ENCODE assay signal across 8 mouse cellular contexts in genomic region chr5:117358248-117358630, GRCm38 (mm10). TPM values are rescaled to one million over a fixed set of nuclear protein-coding genes. Genes with fewer than 3 reads are reported as not detected.
A peak's percentile ranks its signal among the peaks of the same experiment; 100 is the strongest.
DNase-seq lines count a peak whose midpoint lies in the region; ATAC-seq and TF ChIP-seq lines count a peak whose summit lies in the region.

No protein-coding gene starts in this region.

- 11% methylated on average over 6 of the region's 6 CpGs for WGBS in lung, embryonic 14.5 days
- 11% methylated on average over 6 of the region's 6 CpGs for WGBS in intestine, embryonic 14.5 days
- WGBS in neural tube, embryonic 15.5 days, result 2% methylated on average over 6 of the region's 6 CpGs

- H3K36me3 ChIP-seq in lung, embryonic 14.5 days (ENCODE audit: insufficient read depth), result 0 out of 2 replicates have a peak, but pooled peaks cover 2% of the 10 kb centered on the region
- no peaks in the 10 kb centered on the region for H3K36me3 ChIP-seq in intestine, embryonic 14.5 days (ENCODE audit: control insufficient read depth, insufficient read depth, low read length)
- 0 out of 2 replicates have a peak, but pooled peaks cover under 1% of the 10 kb centered on the region for H3K36me3 ChIP-seq in neural tube, embryonic 15.5 days

- no peaks in the 10 kb centered on the region for H3K27me3 ChIP-seq in lung, embryonic 14.5 days (ENCODE audit: insufficient read depth, low read length)
- H3K27me3 ChIP-seq in intestine, embryonic 14.5 days (replicated peaks; ENCODE audit: control insufficient read depth, insufficient read depth, low read length), result no peaks in the 10 kb centered on the region
- no peaks in the 10 kb centered on the region for H3K27me3 ChIP-seq in neural tube, embryonic 15.5 days (replicated peaks)

- H3K27ac ChIP-seq in lung, embryonic 14.5 days (ENCODE audit: low read depth), result peak overlapping the region; percentile 94; the same call in 1 of the 2 replicates
- H3K27ac ChIP-seq in intestine, embryonic 14.5 days (ENCODE audit: low read depth), result peak overlapping the region; percentile 85
- H3K27ac ChIP-seq in neural tube, embryonic 15.5 days (replicated peaks), result peak overlapping the region; percentile 92

- DNase-seq in lung, embryonic 14.5 days, result no peak
- no peak for DNase-seq in lung, postnatal 14 days
- peak; percentile 70 for DNase-seq in brain, adult 2 months (ENCODE audit: low read depth, low spot score)
- DNase-seq in intestine, embryonic 14.5 days (ENCODE audit: low spot score), result no peak
- no peak for DNase-seq in B cell, adult 2 months
- DNase-seq in adrenal gland, adult 8-10 months, result no peak

- H3K4me3 ChIP-seq in lung, embryonic 14.5 days (ENCODE audit: low read depth, low read length), result peak overlapping the region; percentile 92
- H3K4me3 ChIP-seq in intestine, embryonic 14.5 days (ENCODE audit: low read depth, low read length), result peak overlapping the region; percentile 95
- peak overlapping the region; percentile 92 for H3K4me3 ChIP-seq in neural tube, embryonic 15.5 days (replicated peaks)

- H3K9ac ChIP-seq in lung, embryonic 14.5 days, result peak overlapping the region; percentile 93
- peak overlapping the region; percentile 84 for H3K9ac ChIP-seq in intestine, embryonic 14.5 days (ENCODE audit: low read length)
- peak overlapping the region; percentile 96 for H3K9ac ChIP-seq in neural tube, embryonic 15.5 days (replicated peaks)

- H3K9me3 ChIP-seq in lung, embryonic 14.5 days (ENCODE audit: low read depth, low read length), result no peaks in the 10 kb centered on the region
- H3K9me3 ChIP-seq in intestine, embryonic 14.5 days (ENCODE audit: control insufficient read depth, low read length), result no peaks in the 10 kb centered on the region
- H3K9me3 ChIP-seq in neural tube, embryonic 15.5 days (replicated peaks), result no peaks in the 10 kb centered on the region

- no peak for ATAC-seq in lung, embryonic 14.5 days (ENCODE audit: insufficient read depth)
- no peak for ATAC-seq in intestine, embryonic 14.5 days (replicated peaks; ENCODE audit: low FRiP score, low TSS enrichment, low read depth)
- ATAC-seq in neural tube, embryonic 15.5 days (ENCODE audit: low FRiP score), result no peak
- no peak for ATAC-seq in granulocyte monocyte progenitor cell, adult 5-6 weeks (replicated peaks; ENCODE audit: poor library complexity, severe bottlenecking)

- H3K4me1 ChIP-seq in lung, embryonic 14.5 days (ENCODE audit: insufficient read depth), result peaks cover 30% of the 10 kb centered on the region
- H3K4me1 ChIP-seq in intestine, embryonic 14.5 days (replicated peaks; ENCODE audit: control insufficient read depth, insufficient read depth, low read length), result peaks cover 45% of the 10 kb centered on the region
- H3K4me1 ChIP-seq in neural tube, embryonic 15.5 days, result peaks cover 62% of the 10 kb centered on the region

- TF ChIP-seq CTCF in lung, embryonic 14.5 days (IDR thresholded peaks at IDR 0.05; ENCODE audit: low read depth), result no peak

- peak overlapping the region; percentile 87 for H3K4me2 ChIP-seq in lung, embryonic 14.5 days
- peak overlapping the region; percentile 91 for H3K4me2 ChIP-seq in intestine, embryonic 14.5 days (ENCODE audit: low read length)
- H3K4me2 ChIP-seq in neural tube, embryonic 15.5 days, result peak overlapping the region; percentile 93

RNA-seq across cellular contexts. Expression of gene Wsb2, which starts 1.1 kb away (rescaled TPM):
- polyA plus RNA-seq in lung, embryonic 14.5 days (2014; fragmentation: Nextera tagmentation; extraction: Ambion mirVana), result 67.1 and 70.9 TPM in 2 replicates
- polyA plus RNA-seq in intestine, embryonic 14.5 days (2014; fragmentation: Nextera tagmentation; extraction: Ambion mirVana), result 63.9 and 70.3 TPM in 2 replicates
- polyA plus RNA-seq in neural tube, embryonic 15.5 days (2015; fragmentation: Nextera tagmentation; extraction: Ambion mirVana), result 255 and 299 TPM in 2 replicates
- total RNA-seq in granulocyte monocyte progenitor cell, adult 5-6 weeks (2014; fragmentation: Nextera tagmentation), result 12.4 and 13.1 TPM in 2 replicates
- total RNA-seq in granulocyte monocyte progenitor cell, adult 5-6 weeks (2017), result 7.4 and 15.2 TPM in 2 replicates
- total RNA-seq in adrenal gland, adult 8-10 months (2022), result 100 to 1,000 TPM; 138 to 152 (median 146) TPM

RNA-seq across cellular contexts. Expression of gene Rfc5, which starts 30.6 kb away (rescaled TPM):
- polyA plus RNA-seq in lung, embryonic 14.5 days (2014; fragmentation: Nextera tagmentation; extraction: Ambion mirVana), result 127 and 145 TPM in 2 replicates
- 106 and 113 TPM in 2 replicates for polyA plus RNA-seq in intestine, embryonic 14.5 days (2014; fragmentation: Nextera tagmentation; extraction: Ambion mirVana)
- polyA plus RNA-seq in neural tube, embryonic 15.5 days (2015; fragmentation: Nextera tagmentation; extraction: Ambion mirVana), result 24.8 and 41.8 TPM in 2 replicates
- 56.5 and 65.6 TPM in 2 replicates for total RNA-seq in granulocyte monocyte progenitor cell, adult 5-6 weeks (2014; fragmentation: Nextera tagmentation)
- total RNA-seq in granulocyte monocyte progenitor cell, adult 5-6 weeks (2017), result 57.2 and 65.2 TPM in 2 replicates
- total RNA-seq in adrenal gland, adult 8-10 months (2022), result 10 to 100 TPM in 2 of 4 experiments, 1 to 10 TPM in 2; 8.8 to 12.1 (median 9.8) TPM

RNA-seq across cellular contexts. Expression of gene Vsig10, which starts 39.4 kb away (rescaled TPM):
- 6.8 and 7.0 TPM in 2 replicates for polyA plus RNA-seq in lung, embryonic 14.5 days (2014; fragmentation: Nextera tagmentation; extraction: Ambion mirVana)
- 10.0 and 10.9 TPM in 2 replicates for polyA plus RNA-seq in intestine, embryonic 14.5 days (2014; fragmentation: Nextera tagmentation; extraction: Ambion mirVana)
- 1.8 and 2.5 TPM in 2 replicates for polyA plus RNA-seq in neural tube, embryonic 15.5 days (2015; fragmentation: Nextera tagmentation; extraction: Ambion mirVana)
- total RNA-seq in granulocyte monocyte progenitor cell, adult 5-6 weeks (2014; fragmentation: Nextera tagmentation), result 0.92 and 2.9 TPM in 2 replicates
- 0.56 and 1.5 TPM in 2 replicates for total RNA-seq in granulocyte monocyte progenitor cell, adult 5-6 weeks (2017)
- 10 to 100 TPM; 22.2 to 64.9 (median 42.7) TPM for total RNA-seq in adrenal gland, adult 8-10 months (2022)

RNA-seq across cellular contexts. Expression of gene Ksr2, which starts 55.6 kb away (rescaled TPM):
- polyA plus RNA-seq in lung, embryonic 14.5 days (2014; fragmentation: Nextera tagmentation; extraction: Ambion mirVana), result 0.36 and 0.39 TPM in 2 replicates
- 0.75 and 0.84 TPM in 2 replicates for polyA plus RNA-seq in intestine, embryonic 14.5 days (2014; fragmentation: Nextera tagmentation; extraction: Ambion mirVana)
- polyA plus RNA-seq in neural tube, embryonic 15.5 days (2015; fragmentation: Nextera tagmentation; extraction: Ambion mirVana), result 6.4 and 7.4 TPM in 2 replicates
- total RNA-seq in granulocyte monocyte progenitor cell, adult 5-6 weeks (2014; fragmentation: Nextera tagmentation), result 0.49 and 2.0 TPM in 2 replicates
- 0.09 and 0.21 TPM in 2 replicates for total RNA-seq in granulocyte monocyte progenitor cell, adult 5-6 weeks (2017)
- total RNA-seq in adrenal gland, adult 8-10 months (2022), result 1 to 10 TPM; 5.9 to 9.6 (median 6.8) TPM
